Mouse (Mus musculus) liver, embryonic 14.5 days (tissue): Measurements from ENCODE around the gene Wdr25.

Experiments used
- CTCF ChIP-seq: IDR thresholded peaks from 2 replicates; pipeline ENCODE4 v1.5.1; 2016; ENCODE audit warnings: antibody characterized with exemption, low read depth, control low read depth
- EP300 ChIP-seq: IDR thresholded peaks from 2 replicates; pipeline ENCODE4 v1.6.1; 2016; ENCODE audit warnings: antibody characterized with exemption, low read depth

DNA sequence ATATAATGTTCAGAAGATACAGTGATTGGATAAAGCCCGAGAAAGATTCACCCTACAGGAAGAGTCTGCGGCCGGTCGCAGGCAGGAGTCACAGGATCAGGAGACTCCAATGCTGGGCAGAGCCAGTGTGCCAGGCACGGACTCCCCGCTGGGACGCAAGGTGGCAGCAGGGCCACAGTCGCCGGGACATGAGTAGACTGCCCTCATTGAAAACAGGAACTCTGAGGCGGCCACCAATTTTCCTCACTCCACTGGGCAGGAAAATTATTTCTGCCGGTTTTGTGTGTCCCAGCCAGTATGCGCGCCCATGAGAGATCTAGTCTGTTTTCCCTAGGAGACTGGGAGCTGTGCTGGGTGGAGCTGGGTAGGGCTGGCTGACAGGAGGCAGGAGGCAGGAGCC lies 177.8 kb downstream of the Wdr25 start:
- TF ChIP-seq CTCF, result no peak
- no peak for TF ChIP-seq EP300
